Mouse (Mus musculus) adrenal gland, adult 2 months (tissue): Measurements from ENCODE around the gene Fars2. TPM values are rescaled to one million over a fixed set of nuclear protein-coding genes. Genes with fewer than 3 reads are reported as not detected.
A peak's percentile ranks its signal among the peaks of the same experiment; 100 is the strongest.
"Not testable (repeated sequence)": the region's sequence is repeated elsewhere in the genome, so short reads cannot be mapped to it uniquely, and the experiment has no call there.

Experiments used
- DNase-seq: peaks from one replicate; pipeline ENCODE4 v3.0.0; 2021
- polyA plus RNA-seq: library from polyadenylated mRNA; depleted of rRNA; stranded (reverse); fragments of >200 nt; gene quantifications from 2 replicates; pipeline ENCODE4 v1.2.3, GENCODE M21; 2012
- total RNA-seq, 2 experiments: library from RNA; stranded (reverse); gene quantifications; 2 replicates each; pipeline ENCODE4 v1.2.3; 2021

The Fars2 gene
- total and polyA plus RNA-seq, 3 experiments = 73.5 to 121 (median 87.8) TPM

DNA sequence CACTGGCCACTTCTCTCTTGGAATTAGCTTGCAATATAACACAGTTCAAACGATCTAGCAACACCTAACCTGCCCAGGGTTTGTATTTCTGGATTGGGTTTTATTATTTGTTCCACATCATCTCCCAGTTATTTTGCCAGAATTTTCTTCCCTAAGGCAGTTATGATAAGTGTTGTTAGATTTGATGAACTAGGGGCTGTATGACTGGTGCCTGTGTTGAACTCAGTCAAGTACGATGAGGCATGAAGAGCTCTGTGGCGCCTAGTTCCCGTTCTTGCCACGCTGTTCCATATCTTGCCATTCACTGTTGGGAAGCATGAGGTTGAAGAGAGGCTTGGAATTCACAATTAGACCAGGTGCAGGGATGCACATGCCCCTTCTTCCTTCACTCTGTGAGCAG is 177.3 kb downstream of the Fars2 start:
- no peak for DNase-seq

DNA sequence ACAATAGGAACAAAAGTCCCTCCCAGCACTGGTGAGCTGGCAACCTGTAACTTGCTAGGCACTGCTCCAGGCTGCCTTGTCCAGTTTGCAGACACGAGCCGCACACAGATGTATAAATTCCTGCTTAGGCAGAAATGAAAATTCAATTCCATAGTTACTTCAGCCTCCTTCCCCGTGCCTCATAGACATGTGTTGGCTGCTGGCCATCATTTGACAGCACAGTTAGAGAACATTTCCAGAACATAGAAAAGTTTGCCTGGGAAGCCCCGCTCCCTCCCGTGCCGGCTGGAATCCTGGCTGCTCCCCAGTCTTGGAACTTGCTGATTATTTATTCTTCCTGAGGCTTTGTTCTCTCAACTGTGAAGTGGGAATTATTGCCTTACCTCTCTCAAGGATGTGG is 178.6 kb downstream of the Fars2 start:
- DNase-seq = peak; percentile 24

DNA sequence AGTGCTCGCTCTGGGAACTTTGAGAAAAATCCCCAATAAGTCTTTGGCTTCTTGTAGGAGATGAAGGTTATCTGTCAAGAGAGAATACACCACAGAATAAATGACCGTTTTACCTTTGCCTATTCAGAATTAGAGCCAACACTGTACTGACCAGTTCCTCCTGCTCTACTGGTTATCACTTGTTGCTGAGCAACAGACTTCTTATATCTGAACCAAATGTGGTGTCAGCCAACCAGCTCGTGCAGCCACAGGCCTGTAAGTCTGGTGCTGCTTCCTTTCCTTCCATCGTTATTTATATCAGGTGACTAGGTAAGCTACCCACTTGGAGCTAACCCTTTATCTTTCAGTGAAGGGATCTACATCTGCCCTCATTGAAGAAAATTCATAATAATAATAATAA is 179.4 kb downstream of the Fars2 start:
- DNase-seq = no peak

GRCm38 (mm10) chr13:36297950-36298781 is 181.0 kb downstream of the Fars2 start:
- DNase-seq = no peak

- DNase-seq = no peak
Measured at GRCm38 (mm10) chr13:36298782-36299031, 181.5 kb downstream of the Fars2 start.

DNA sequence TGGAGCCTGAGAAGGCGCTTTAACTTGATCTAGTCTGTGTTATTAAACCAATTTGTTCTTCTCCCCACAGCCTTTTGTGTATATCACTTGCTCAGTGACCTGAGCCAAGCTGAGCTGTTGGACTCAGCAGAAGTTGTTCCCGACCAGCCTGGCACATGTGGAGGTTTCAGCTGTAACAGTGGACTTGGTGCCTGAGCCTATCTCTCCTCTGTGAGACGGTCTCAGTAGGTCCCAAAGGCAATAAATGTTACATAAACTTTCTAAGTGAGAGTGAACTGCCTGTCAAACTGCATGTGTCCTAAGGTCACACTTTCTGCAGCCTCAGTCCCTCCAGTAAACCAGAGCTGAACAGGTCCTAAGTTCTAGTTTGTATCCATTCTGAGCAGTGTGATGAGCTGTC is 185.6 kb downstream of the Fars2 start:
- DNase-seq = no peak

DNA sequence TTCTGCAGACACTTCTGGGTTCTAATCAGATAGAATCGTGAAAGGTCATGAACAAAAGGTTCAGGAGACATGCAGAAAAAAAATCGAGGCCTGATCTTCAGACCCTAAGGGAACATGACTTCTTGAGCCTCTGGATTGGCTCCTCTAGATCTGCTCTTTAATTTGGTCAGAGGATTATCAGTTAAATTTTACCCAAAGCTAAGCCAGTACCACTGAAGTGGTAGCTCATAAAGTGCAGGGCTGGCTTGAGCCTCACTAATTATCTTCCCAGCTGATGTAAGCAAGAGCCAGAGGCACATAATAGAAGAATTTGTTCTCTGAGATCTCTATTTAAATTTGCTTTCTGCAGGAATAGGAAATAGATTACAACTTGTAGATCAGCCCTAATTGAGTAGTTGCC is 188.1 kb downstream of the Fars2 start:
- no peak for DNase-seq

GRCm38 (mm10) chr13:36307386-36307785 is 190.2 kb downstream of the Fars2 start:
- no peak for DNase-seq

DNA sequence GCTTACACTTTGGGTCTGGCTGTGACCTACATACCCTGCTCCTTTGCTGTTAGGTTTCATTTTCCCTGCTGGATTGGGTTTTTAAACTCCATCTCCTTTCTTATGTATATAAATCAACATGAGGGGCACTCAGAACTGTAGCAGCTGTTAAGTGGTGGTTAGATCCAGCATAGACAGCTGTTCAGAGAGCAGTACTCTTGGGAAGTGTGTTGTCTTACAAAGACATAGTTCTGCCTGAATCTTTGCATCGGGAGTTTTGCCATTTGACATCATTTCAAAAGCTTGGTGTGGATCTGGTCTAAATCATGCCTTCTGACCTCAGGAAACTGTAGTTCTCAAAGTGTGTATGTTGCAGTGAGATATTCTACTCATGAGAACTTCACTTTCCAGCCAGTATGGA is 191.9 kb downstream of the Fars2 start:
- DNase-seq = no peak

DNA sequence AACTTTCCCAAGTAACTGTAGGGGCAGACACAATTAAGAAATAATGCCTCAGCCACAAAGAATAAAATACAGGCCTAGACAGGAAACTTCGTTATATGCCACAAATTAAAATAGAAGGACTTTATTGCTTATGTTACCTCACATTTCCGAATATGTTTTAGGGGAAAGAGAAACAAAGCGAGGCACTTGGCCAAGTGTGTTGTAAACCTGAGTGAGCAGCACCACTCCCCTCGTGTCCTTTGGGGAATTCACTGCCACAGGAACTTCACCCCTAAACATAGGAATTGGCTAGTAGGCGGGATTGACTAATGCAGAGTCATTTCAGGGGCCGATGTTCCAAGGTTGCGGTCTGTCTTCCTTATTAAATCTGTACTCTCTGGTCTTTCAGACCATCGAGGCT is 197.0 kb downstream of the Fars2 start:
- DNase-seq = no peak

DNA sequence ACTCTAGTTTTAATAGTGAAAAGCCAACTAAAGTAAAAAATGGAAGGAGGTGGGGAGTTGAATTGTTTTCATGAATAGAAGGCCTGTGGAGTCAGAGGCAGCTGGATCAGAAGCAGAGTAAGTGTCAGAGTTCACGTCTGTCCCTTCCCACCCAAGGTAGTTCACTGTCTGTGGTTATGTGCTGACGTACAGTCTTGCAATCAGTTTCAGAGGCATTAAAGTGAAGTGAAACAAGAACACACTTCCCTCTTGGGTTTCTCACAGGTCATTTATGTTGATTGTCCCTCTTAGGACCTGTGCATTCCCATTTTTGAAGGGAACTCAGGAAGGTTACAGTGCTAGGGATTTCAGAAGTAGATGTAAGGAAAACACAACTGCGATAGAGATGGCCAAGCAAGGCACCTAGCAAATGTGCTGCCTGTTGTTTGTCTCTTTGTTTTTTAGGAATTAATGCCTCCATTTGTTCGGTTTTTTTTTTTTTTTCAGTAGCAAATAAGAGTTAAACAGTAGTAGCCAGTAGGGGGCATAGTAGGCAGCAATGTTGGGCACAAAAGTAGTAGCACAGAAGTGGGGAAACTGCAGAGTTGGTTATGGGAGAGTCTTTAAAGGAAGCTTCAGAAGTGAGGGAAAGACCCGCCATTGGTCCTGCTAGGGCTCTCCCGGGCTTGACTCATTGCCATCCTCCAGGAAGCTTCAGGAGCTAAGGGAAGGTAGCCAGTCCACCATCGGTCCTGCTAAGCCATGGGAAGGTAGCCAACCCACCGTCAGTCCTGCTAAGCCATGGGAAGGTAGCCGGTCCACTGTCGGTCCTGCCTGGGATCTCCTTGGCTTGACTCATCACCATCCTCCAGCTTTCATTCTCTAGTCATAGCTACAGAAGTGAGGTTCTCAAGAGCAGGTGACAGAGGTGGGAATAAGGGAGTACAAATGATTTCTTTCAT is 197.9 kb downstream of the Fars2 start:
- DNase-seq = no peak

- DNase-seq = no peak
Measured at GRCm38 (mm10) chr13:36317824-36318223, 200.6 kb downstream of the Fars2 start.

DNA sequence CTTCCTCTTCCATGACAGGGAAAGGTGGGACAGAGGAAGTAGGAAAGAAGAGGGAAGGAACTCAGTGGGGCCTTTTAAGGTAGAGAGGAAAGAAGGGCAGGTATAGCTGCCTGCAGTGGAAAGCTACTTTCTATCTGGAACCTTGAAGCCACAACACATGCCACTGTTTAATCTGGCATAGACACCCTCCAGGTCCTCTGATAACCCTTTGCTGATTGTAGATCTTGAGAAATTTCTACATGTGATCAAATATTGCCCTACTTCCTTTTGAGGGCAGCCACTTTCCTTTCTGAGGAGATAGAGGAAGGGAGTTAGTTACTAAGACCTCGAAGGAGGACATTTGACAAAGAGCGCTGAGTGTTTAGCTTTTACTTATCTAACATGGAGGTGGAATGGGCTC is 207.4 kb downstream of the Fars2 start:
- no peak for DNase-seq

GRCm38 (mm10) chr13:36326539-36326938 is 209.3 kb downstream of the Fars2 start:
- DNase-seq = no peak

DNA sequence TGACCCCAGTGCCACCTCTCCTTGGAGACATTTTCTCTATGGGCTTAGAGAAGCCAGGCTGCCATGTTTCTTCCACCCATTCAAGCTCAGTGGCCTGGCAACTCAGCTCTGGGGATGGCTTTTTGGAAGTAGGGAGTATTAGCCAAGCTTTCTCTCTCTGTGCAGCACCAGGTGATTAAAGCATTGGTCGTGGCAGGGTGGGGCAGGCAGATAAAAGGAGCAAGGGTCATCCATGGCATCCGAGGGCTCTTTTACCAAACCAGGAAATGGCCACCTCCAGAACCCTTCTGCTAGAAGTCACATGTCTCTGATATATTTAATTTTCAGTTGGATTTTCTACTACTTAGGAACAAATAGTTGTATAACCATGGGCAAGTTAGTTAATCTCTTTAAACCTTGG is 212.7 kb downstream of the Fars2 start:
- no peak for DNase-seq

- DNase-seq = no peak
Measured at GRCm38 (mm10) chr13:36330542-36330941, 213.3 kb downstream of the Fars2 start.

DNA sequence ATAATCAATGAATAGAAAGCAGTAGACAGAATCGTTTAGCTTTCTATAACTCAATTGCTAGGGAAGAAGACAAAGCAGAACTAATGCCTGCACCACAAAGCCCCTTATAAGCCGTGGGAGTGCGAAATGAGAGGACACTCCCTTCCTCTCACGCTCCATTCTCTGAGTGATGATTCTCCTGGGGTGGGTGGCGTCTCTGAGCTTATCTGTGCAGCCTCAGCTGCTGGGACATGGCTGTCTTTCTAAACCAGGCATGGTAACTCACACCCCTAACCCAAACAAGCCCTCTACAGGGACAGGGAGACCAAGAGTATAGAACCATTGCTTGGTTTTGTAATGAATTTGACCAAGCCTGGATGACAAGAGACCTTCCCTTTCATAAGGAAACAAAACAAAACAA is 217.5 kb downstream of the Fars2 start:
- no peak for DNase-seq

- DNase-seq = no peak
Measured at GRCm38 (mm10) chr13:36351529-36351928, 234.3 kb downstream of the Fars2 start.

DNA sequence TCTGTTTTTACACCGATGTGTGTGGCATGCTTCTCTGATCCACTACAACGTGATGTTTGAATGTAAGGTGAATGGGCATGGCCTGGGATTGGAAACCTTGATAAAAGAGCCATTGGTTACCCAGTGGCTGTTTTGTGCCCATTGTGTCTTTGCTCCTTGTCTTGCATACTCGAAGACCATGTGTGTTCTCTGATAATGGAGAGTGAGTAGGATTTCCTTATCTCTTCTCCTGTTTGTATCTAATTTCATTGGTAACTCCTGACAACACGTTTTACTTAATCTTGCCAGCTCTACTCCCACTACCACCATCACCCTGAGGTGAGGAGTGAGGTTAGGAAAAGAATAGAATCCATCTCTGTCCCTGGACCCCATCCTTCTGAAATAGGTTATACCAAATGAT is 240.3 kb downstream of the Fars2 start:
- DNase-seq = no peak

GRCm38 (mm10) chr13:36361419-36361818 is 244.2 kb downstream of the Fars2 start:
- DNase-seq = no peak

- DNase-seq = not testable (repeated sequence)
Measured at GRCm38 (mm10) chr13:36365719-36366118, 248.5 kb downstream of the Fars2 start.

GRCm38 (mm10) chr13:36366304-36366703 is 249.1 kb downstream of the Fars2 start:
- no peak for DNase-seq

- DNase-seq = no peak
Measured at GRCm38 (mm10) chr13:36367712-36368491, 250.7 kb downstream of the Fars2 start.
